Mouse (Mus musculus): ENCODE results near the gene Olfr550.
"Not testable (repeated sequence)": the region's sequence is repeated elsewhere in the genome, so short reads cannot be mapped to it uniquely, and the experiment has no call there.

Gene Olfr550

GRCm38 (mm10) chr7:102571142-102571541, at the start of gene Olfr550:
Gene Olfr550, plus strand, starts transcription at chr7:102571442.
- no peak for DNase-seq

GRCm38 (mm10) chr7:102529052-102529451, 42.2 kb upstream of the Olfr550 start:
- no peak for DNase-seq

- no peak for DNase-seq
Measured at GRCm38 (mm10) chr7:102534449-102534848, 36.8 kb upstream of the Olfr550 start, which contains the start of gene Olfr547. Gene Olfr547, plus strand, starts transcription at chr7:102534749.

GRCm38 (mm10) chr7:102540596-102540995, 30.6 kb upstream of the Olfr550 start, which contains the start of gene Olfr548-ps1:
Gene Olfr548-ps1, plus strand, starts transcription at chr7:102540896.
- DNase-seq: no peak

DNA sequence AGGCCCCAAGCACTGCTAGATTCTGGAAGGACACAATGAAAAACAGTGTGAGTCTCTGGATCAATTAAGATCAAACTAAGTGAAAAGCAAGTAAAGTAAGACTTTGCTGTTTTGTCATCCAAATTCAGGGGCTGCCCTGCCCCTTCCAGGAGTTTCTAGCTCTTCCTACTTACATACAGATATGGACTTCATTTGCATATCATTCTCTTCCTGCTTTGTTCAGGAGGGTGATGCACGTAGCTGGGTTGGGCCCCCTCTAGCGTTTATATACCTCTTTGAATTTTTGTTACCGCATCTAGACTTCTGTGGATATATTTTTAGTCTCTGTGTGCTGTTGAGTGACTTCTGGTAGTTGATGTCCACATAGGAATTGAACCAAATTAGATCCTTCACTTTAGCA, 30.0 kb upstream of the Olfr550 start:
- DNase-seq: no peak

GRCm38 (mm10) chr7:102549570-102549969, 21.7 kb upstream of the Olfr550 start, which contains the start of gene Olfr549:
Gene Olfr549, plus strand, starts transcription at chr7:102549870.
- no peak for DNase-seq

GRCm38 (mm10) chr7:102553279-102553678, 18.0 kb upstream of the Olfr550 start:
- no peak for DNase-seq

DNA sequence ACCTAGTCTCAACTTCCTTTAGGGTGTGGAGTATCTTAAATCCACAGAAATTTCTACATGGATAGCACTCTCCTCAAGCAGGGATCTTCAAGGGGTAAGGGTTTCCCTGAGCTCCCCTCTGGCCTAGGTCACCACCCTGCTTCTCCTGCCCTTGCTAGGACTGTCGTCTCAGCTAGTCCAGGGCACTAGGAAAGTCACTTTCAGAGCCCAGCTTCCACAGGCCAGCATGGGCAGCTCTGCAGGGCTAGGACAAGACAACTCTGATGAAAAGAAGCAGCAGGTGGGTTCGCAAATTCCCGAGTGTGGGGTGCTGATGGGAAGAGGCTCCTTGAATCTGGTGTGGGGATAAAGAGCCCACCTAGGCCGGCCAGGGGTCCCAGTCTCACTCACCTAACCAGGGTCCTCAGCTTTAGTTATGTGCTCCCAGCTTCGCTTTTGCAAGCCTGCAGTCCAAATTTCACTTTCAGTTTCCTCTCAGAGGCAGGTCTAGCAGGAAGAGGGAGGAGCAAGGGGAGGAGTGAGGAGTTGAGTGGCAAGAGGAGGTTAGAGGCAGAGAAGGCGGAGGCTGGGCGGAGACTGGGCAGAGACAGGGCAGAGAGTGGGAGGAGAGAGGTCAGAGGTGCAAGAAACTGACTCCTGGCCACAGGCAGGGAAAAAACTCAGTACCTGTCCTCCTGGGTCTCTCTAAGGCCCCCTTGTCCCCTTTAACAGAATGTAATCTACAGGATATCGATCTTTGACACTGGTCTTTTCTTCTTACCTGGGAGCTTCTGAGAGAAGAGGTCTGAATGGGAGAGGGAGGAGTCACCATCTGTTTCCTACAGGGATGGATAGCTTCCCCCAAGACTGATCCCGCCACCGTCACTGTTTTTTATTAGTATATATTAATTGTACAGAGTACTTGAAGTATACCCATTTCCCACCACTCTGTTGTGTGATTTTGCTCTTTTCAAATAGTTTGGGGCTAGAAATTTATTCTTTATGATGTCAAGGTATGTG, 5.9 kb upstream of the Olfr550 start, which contains the start of gene Trim21:
TSS of gene Trim21 (minus strand) at position 488 of the 999 bp plus-strand sequence.
- DNase-seq: peak; percentile 90

GRCm38 (mm10) chr7:102566219-102566618, 5.0 kb upstream of the Olfr550 start:
- no peak for DNase-seq

DNA sequence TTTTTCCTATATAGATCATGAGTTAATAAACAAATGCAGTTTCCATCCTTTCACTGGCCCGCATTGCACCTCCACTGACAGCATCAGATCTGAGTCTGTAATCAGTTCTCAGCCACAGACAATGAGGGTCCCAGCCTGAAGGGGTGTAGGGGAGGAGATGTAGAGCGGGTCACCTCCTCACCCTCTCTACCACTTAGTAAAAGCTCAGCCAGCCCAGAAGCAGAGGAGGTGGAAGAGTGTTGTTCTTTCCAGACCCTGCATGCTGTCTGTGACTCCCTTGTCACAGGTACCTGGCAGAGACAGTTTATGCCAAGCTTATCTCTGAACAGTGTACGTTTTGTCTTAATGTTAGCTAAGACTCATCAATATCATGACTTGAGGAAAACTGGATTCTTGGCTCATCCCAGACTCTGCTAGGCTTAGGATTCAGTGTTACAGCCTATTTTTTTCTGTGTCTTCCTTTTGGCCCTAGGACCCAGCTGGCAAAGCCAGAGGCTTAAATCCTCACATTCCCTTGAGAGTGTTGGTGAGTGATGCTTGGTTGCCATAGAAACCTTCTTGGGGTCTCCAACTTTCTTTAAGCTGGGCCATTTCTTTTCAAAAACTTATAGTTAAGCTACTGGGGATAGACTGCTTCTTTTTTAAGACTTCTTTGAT, 2.1 kb downstream of the Olfr550 start:
- DNase-seq: no peak

- DNase-seq: no peak
Measured at GRCm38 (mm10) chr7:102575998-102576397, 4.8 kb downstream of the Olfr550 start.

DNA sequence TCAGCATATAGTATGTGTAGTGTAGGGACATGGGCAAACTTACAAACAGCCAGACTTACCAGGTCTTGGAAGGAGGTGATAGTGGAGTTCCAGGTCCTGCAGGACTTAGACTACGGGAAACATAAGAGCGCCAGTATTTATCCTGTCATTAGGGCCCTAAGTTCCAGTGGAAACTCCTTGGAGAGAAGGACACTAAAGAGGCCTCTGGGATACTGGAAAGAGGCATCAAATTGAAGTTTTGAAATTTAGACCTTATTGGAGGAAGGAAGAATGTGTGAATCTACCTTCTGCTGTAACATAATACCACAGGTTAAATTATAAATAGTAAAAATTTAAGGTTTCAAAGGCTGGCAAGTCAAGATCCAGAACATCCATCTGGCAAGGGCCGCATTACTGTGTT, 20.5 kb downstream of the Olfr550 start, which contains the start of gene Olfr551:
TSS of gene Olfr551 (minus strand) at position 101 of the 400 bp plus-strand sequence.
- DNase-seq: no peak

GRCm38 (mm10) chr7:102597378-102598031, 26.3 kb downstream of the Olfr550 start, which contains the start of gene Olfr552:
Gene Olfr552, plus strand, starts transcription at chr7:102597770.
- DNase-seq: no peak

GRCm38 (mm10) chr7:102618118-102618517, 46.9 kb downstream of the Olfr550 start, which contains the start of gene Olfr553:
Gene Olfr553, minus strand, starts transcription at chr7:102618218.
- no peak for DNase-seq

DNA sequence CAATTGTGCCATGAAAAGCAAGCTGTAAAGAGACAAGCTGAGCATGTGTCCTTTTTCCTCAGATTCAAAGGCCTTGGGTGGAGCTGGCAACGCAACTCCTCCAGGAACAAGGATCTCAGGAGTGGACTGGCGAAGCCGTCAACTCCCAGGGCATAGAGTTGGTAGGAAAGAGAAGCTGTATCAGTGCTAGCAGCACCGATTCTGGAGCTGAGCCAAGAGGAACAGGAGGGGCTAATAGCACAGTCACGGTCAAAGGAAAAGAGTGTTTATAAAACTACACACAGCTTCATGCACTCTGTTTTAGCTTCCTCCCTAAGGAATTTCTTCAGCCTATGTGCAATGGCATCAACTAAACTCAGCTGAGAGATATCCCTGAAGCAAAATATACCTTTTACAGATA, 48.4 kb downstream of the Olfr550 start:
- peak; percentile 20 for DNase-seq

GRCm38 (mm10) chr7:102620368-102620767, 49.1 kb downstream of the Olfr550 start:
- not testable (repeated sequence) for DNase-seq

Data from kidney, postnatal 10 days (tissue).